Mouse (Mus musculus): ENCODE measurements around the gene Mafk. TPM values are rescaled to one million over a fixed set of nuclear protein-coding genes. Genes with fewer than 3 reads are reported as not detected.

Gene Mafk
- total and polyA plus RNA-seq, 2 experiments, result 7.0 to 12.5 TPM

- Histone ChIP-seq H3K27me3 (ENCODE audit: control insufficient read depth, insufficient read depth, low read length) (no peaks in the 10 kb centered on the region), H3K27ac (replicated peaks; ENCODE audit: insufficient read depth, low read depth, low read length) (peak overlapping the region; percentile 69), H3K79me2 (ENCODE audit: control insufficient read depth, insufficient read depth, low read length) (peaks cover 43% of the 10 kb centered on the region), H3K36me3 (ENCODE audit: control insufficient read depth, insufficient read depth, low read length) (0 out of 2 replicates have a peak, but pooled peaks cover 1% of the 10 kb centered on the region), H3K4me1 (ENCODE audit: control insufficient read depth, insufficient read depth, low read length) (peaks cover 27% of the 10 kb centered on the region), H3K4me3 (ENCODE audit: insufficient read depth, low read depth, low read length) (peak overlapping the region; percentile 21), H3K9ac (ENCODE audit: low read depth, low read length) (peak overlapping the region; percentile 43)
- 30% methylated on average over 13 of the region's 13 CpGs for WGBS
- TF ChIP-seq CTCF (IDR thresholded peaks at IDR 0.05; ENCODE audit: low read depth, low read length) (no peak), POLR2A (IDR thresholded peaks at IDR 0.05; ENCODE audit: extremely low read depth, insufficient read depth, low read length) (no peak)
- peak; percentile 51 for DNase-seq (ENCODE audit: extremely low read depth, low read depth, low spot score)
Measured at GRCm38 (mm10) chr5:139796900-139797299, 5.6 kb downstream of the Mafk start.

GRCm38 (mm10) chr5:139797473-139798167 lies 6.3 kb downstream of the Mafk start:
- H3K4me1 ChIP-seq (ENCODE audit: control insufficient read depth, insufficient read depth, low read length), result peaks cover 21% of the 10 kb centered on the region
- H3K9ac ChIP-seq (ENCODE audit: low read depth, low read length), result no peak overlapping the region
- WGBS, result 61% methylated on average over 11 of the region's 11 CpGs

GRCm38 (mm10) chr5:139798168-139798900 lies 7.0 kb downstream of the Mafk start:
- peaks cover 14% of the 10 kb centered on the region for H3K4me1 ChIP-seq (ENCODE audit: control insufficient read depth, insufficient read depth, low read length)
- no peak for DNase-seq (ENCODE audit: extremely low read depth, low read depth, low spot score)
- H3K27ac ChIP-seq (replicated peaks; ENCODE audit: insufficient read depth, low read depth, low read length), result no peak overlapping the region
- WGBS, result 81% methylated on average over 12 of the region's 12 CpGs
- 0 out of 2 replicates have a peak, but pooled peaks cover 1% of the 10 kb centered on the region for H3K36me3 ChIP-seq (ENCODE audit: control insufficient read depth, insufficient read depth, low read length)
- H3K4me3 ChIP-seq (ENCODE audit: insufficient read depth, low read depth, low read length), result no peak overlapping the region
- TF ChIP-seq CTCF (IDR thresholded peaks at IDR 0.05; ENCODE audit: low read depth, low read length) (no peak), POLR2A (IDR thresholded peaks at IDR 0.05; ENCODE audit: extremely low read depth, insufficient read depth, low read length) (no peak)
- no peak overlapping the region for H3K9ac ChIP-seq (ENCODE audit: low read depth, low read length)
- no peaks in the 10 kb centered on the region for H3K27me3 ChIP-seq (ENCODE audit: control insufficient read depth, insufficient read depth, low read length)
- peaks cover 38% of the 10 kb centered on the region for H3K79me2 ChIP-seq (ENCODE audit: control insufficient read depth, insufficient read depth, low read length)

More at GRCm38 (mm10) chr5:139797473-139798167, 6.3 kb downstream of the Mafk start:
- TF ChIP-seq POLR2A (IDR thresholded peaks at IDR 0.05; ENCODE audit: extremely low read depth, insufficient read depth, low read length) (no peak), CTCF (IDR thresholded peaks at IDR 0.05; ENCODE audit: low read depth, low read length) (no peak)
- Histone ChIP-seq H3K4me3 (ENCODE audit: insufficient read depth, low read depth, low read length) (no peak overlapping the region), H3K27ac (replicated peaks; ENCODE audit: insufficient read depth, low read depth, low read length) (peak overlapping the region; percentile 37), H3K27me3 (ENCODE audit: control insufficient read depth, insufficient read depth, low read length) (no peaks in the 10 kb centered on the region), H3K79me2 (ENCODE audit: control insufficient read depth, insufficient read depth, low read length) (peaks cover 40% of the 10 kb centered on the region), H3K36me3 (ENCODE audit: control insufficient read depth, insufficient read depth, low read length) (0 out of 2 replicates have a peak, but pooled peaks cover 1% of the 10 kb centered on the region)
- peak; percentile 55 for DNase-seq (ENCODE audit: extremely low read depth, low read depth, low spot score)

- Histone ChIP-seq H3K4me3 (ENCODE audit: insufficient read depth, low read depth, low read length) (no peak overlapping the region), H3K9ac (ENCODE audit: low read depth, low read length) (no peak overlapping the region), H3K27ac (replicated peaks; ENCODE audit: insufficient read depth, low read depth, low read length) (no peak overlapping the region), H3K27me3 (ENCODE audit: control insufficient read depth, insufficient read depth, low read length) (no peaks in the 10 kb centered on the region), H3K36me3 (ENCODE audit: control insufficient read depth, insufficient read depth, low read length) (0 out of 2 replicates have a peak, but pooled peaks cover 1% of the 10 kb centered on the region), H3K4me1 (ENCODE audit: control insufficient read depth, insufficient read depth, low read length) (peaks cover 9% of the 10 kb centered on the region), H3K79me2 (ENCODE audit: control insufficient read depth, insufficient read depth, low read length) (peaks cover 34% of the 10 kb centered on the region)
- 95% methylated on average over 9 of the region's 9 CpGs for WGBS
- no peak for DNase-seq (ENCODE audit: extremely low read depth, low read depth, low spot score)
- TF ChIP-seq POLR2A (IDR thresholded peaks at IDR 0.05; ENCODE audit: extremely low read depth, insufficient read depth, low read length), result no peak
- TF ChIP-seq CTCF (IDR thresholded peaks at IDR 0.05; ENCODE audit: low read depth, low read length), result no peak
Measured at GRCm38 (mm10) chr5:139799041-139799440, 7.7 kb downstream of the Mafk start.

GRCm38 (mm10) chr5:139799801-139800590 lies 8.7 kb downstream of the Mafk start:
- TF ChIP-seq CTCF (IDR thresholded peaks at IDR 0.05; ENCODE audit: low read depth, low read length) (no peak), POLR2A (IDR thresholded peaks at IDR 0.05; ENCODE audit: extremely low read depth, insufficient read depth, low read length) (no peak)
- peaks cover 6% of the 10 kb centered on the region; the same call in 1 of the 2 replicates for H3K4me1 ChIP-seq (ENCODE audit: control insufficient read depth, insufficient read depth, low read length)
- no peak overlapping the region for H3K4me3 ChIP-seq (ENCODE audit: insufficient read depth, low read depth, low read length)
- 94% methylated on average over 33 of the region's 33 CpGs for WGBS
- no peak overlapping the region for H3K27ac ChIP-seq (replicated peaks; ENCODE audit: insufficient read depth, low read depth, low read length)
- peaks cover 24% of the 10 kb centered on the region; the same call in 1 of the 2 replicates for H3K79me2 ChIP-seq (ENCODE audit: control insufficient read depth, insufficient read depth, low read length)
- H3K9ac ChIP-seq (ENCODE audit: low read depth, low read length), result no peak overlapping the region
- DNase-seq (ENCODE audit: extremely low read depth, low read depth, low spot score), result no peak
- H3K36me3 ChIP-seq (ENCODE audit: control insufficient read depth, insufficient read depth, low read length), result 0 out of 2 replicates have a peak, but pooled peaks cover 1% of the 10 kb centered on the region
- H3K27me3 ChIP-seq (ENCODE audit: control insufficient read depth, insufficient read depth, low read length), result no peaks in the 10 kb centered on the region

Data from liver, adult 2 months (tissue).